Mouse (Mus musculus) embryonic facial prominence, embryonic 12.5 days (tissue): ENCODE results near the gene Dapp1. TPM values are rescaled to one million over a fixed set of nuclear protein-coding genes. Genes with fewer than 3 reads are reported as not detected.

Experiments
- polyA plus RNA-seq: library from polyadenylated mRNA; unstranded; fragments of >200 nt; fragmentation: Nextera tagmentation; extraction: Ambion mirVana; gene quantifications from 2 replicates; pipeline ENCODE4 v1.2.1, GENCODE M21; 2016

Gene Dapp1
- polyA plus RNA-seq, 1 experiment from 2014 or later: 3.9 TPM

Other genes starting within 250 kb of the Dapp1 start
- gene H2afz, start 117.1 kb downstream of the Dapp1 start, polyA plus RNA-seq: 2,399 and 2,450 TPM in 2 replicates
- gene Dnajb14, start 113.9 kb downstream of the Dapp1 start, polyA plus RNA-seq: 12.0 and 12.3 TPM in 2 replicates
- 96.8 and 102 TPM in 2 replicates for gene Lamtor3, start 63.0 kb downstream of the Dapp1 start, polyA plus RNA-seq
- 0.27 and 0.47 TPM in 2 replicates for gene 1110002E22Rik, start 83.5 kb upstream of the Dapp1 start, polyA plus RNA-seq
- gene Gm5105, start 85.8 kb upstream of the Dapp1 start, polyA plus RNA-seq: not detected in 2 replicates
- gene Trmt10a, start 161.9 kb upstream of the Dapp1 start, polyA plus RNA-seq: 14.0 and 15.2 TPM in 2 replicates
- 9.7 and 10.2 TPM in 2 replicates for gene Mttp, start 163.4 kb upstream of the Dapp1 start, polyA plus RNA-seq
- 0.10 and 0.29 TPM in 2 replicates for gene 4930579F01Rik, start 212.3 kb upstream of the Dapp1 start, polyA plus RNA-seq
- gene Adh7, start 236.2 kb upstream of the Dapp1 start, polyA plus RNA-seq: 0.39 and 0.82 TPM in 2 replicates